Mouse (Mus musculus) cerebellum, adult 18-20 months (tissue): ENCODE measurements around the gene Prox1.

ENCODE experiments used
- DNase-seq, 2 experiments: peaks; one replicate each; pipeline ENCODE4 v3.0.0; 2021

Gene Prox1

GRCm38 (mm10) chr1:190076601-190077000 lies 93.9 kb downstream of the Prox1 start:
- DNase-seq = no peak
